Mouse (Mus musculus): ENCODE measurements around the gene Prrxl1. TPM values are rescaled to one million over a fixed set of nuclear protein-coding genes. Genes with fewer than 3 reads are reported as not detected.
A peak's percentile ranks its signal among the peaks of the same experiment; 100 is the strongest.

Prrxl1 gene
- polyA plus RNA-seq, 1 experiment from 2014 or later = 0.22 TPM

DNA sequence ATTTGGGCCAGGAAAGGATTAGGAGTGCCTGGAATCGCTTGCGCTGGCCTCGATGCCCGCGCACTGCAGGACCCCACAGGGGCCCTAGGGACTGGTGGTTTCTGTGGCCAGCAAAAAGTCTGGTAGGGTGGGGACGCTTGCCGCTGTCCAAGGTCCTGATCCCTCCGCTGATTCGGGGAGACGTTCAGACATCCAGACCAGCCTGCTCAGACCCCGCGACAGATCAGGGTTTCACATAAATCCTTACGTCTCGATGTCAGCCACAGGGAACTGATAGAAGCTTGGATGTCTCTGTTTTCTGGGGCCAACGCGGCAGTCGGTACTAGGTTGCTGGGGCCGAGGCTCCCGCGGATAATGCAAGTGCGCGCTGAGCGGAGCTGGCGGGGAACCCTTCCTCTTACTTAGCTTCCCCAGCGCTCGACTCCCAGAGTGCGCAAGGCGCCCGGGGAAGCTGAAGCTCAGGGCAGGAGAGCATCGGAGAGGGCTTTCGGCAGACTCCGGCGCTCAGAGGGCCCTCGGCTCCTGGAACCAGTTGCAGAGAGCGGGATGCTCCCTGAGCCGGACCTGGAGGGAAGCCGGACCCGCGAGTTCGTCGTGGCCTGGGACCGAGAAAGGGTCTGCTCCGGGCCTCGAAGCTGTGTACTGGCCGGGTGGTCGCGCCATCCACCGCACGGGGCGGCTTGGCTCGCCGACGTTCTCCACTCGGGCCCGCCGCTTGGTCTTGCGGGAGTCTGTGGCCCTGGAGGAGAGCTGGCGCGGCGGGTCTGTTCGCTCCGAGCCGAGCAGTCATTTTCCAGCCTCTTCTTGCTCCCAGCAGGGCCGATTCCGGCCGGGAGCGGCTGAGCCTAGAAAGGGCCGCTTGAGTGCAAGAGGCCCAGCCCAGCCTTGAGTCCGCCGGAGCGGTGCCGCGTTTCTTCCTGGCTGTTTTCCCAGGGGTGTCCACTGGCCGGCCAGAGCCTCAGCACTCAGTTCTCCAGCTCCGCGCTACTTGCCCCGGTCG, 1.7 kb upstream of the Prrxl1 start:
- Histone ChIP-seq H3K27ac (no peak overlapping the region), H3K9me3 (replicated peaks) (no peaks in the 10 kb centered on the region), H3K4me2 (peak overlapping the region; percentile 56), H3K9ac (peak overlapping the region; percentile 34; the same call in 1 of the 2 replicates), H3K36me3 (ENCODE audit: poor library complexity, severe bottlenecking) (no peaks in the 10 kb centered on the region), H3K4me3 (peak overlapping the region; percentile 30), H3K27me3 (peaks cover 95% of the 10 kb centered on the region), H3K4me1 (peaks cover 29% of the 10 kb centered on the region)
- WGBS = under 1% methylated on average over 78 of the region's 78 CpGs
- peak; percentile 43 for ATAC-seq

DNA sequence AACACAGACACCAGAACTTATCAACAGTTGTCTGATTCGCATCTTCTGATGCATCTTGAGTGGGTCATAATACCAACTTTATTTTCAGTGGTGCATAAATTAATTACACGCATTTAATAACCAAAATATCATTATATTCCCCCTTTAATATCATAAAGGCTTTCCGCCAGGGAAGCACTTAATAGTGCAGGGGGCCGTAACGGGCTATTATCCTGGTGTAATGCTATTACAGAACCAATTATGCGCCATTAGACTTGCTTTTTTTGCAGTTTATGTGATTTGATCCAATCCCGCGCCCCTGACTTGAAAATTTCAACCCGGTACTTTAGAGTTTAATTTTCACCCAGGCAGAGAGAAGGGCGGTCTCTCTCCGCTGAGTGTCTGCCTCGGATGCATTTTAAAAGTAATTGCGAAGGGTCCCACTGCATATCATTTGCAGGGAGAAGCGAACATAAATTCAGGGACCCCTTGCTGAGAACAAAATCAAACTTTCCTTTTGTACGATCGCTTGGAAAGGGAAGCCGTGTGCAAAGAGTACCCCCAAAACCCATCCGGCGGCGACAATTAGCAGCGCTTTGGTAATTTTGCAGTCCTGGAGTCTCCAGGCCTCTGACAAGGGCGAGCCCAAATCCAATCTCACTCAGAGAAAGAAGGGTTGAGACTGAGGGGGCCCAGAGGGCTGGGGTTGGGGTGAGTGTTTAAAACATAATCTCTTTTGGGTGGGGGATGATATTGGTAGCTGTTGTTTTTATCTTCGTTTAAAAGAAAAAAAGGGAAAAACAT, 579 bp upstream of the Prrxl1 start:
- no peak overlapping the region for H3K9ac ChIP-seq
- H3K27ac ChIP-seq = no peak overlapping the region
- peaks cover 97% of the 10 kb centered on the region for H3K27me3 ChIP-seq
- 4% methylated on average over 23 of the region's 23 CpGs for WGBS
- no peaks in the 10 kb centered on the region for H3K36me3 ChIP-seq (ENCODE audit: poor library complexity, severe bottlenecking)
- no peak for ATAC-seq
- no peaks in the 10 kb centered on the region for H3K9me3 ChIP-seq (replicated peaks)
- peak overlapping the region; percentile 30; the same call in 1 of the 2 replicates for H3K4me3 ChIP-seq
- H3K4me2 ChIP-seq = peak overlapping the region; percentile 59; the same call in 1 of the 2 replicates
- peaks cover 29% of the 10 kb centered on the region for H3K4me1 ChIP-seq

DNA sequence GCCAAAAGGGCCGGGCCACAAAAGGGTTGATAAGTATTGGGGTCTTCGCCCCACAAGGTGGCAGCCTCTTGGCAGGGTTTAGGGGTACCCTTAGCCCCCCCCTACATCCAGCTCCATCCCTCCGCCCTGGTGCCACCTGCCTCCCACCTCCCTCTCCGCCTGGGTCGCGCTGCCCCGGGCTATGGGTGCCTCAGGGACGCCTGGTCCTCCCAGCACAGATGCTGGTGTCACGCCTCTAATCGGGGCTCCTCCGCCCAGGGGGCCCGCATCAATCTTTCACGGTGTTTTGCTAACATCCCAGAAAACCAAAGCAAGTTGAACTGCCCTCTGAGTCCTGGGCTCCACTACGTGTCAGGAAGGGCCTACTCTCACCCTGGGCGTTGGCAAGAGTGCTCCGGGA, 903 bp downstream of the Prrxl1 start:
- H3K4me2 ChIP-seq = peak overlapping the region; percentile 59; the same call in 1 of the 2 replicates
- ATAC-seq = no peak
- H3K27me3 ChIP-seq = peaks cover 87% of the 10 kb centered on the region
- no peaks in the 10 kb centered on the region for H3K36me3 ChIP-seq (ENCODE audit: poor library complexity, severe bottlenecking)
- peaks cover 29% of the 10 kb centered on the region for H3K4me1 ChIP-seq
- WGBS = 3% methylated on average over 16 of the region's 16 CpGs
- no peaks in the 10 kb centered on the region for H3K9me3 ChIP-seq (replicated peaks)
- no peak overlapping the region for H3K27ac ChIP-seq
- no peak overlapping the region for H3K9ac ChIP-seq
- H3K4me3 ChIP-seq = no peak overlapping the region; the same call in 1 of the 2 replicates

DNA sequence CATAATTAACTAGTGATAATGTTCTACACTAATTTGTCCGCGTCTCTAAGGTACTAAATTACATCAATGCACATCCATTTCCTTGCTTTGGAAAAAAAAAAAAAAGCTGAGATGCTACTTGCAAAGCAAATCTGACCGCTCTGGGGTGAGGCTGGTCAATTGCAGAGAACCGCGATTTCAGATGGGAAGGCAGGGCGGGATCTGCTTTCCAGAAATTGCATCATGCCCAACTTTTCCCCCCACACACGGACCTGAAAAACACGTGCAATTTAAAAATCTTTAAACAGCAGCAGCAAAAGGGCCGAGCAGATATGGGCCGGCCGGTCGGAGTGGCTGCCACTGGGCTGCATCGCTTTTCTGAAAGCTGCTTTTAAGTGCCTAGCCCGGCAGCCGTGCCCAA, 6.3 kb downstream of the Prrxl1 start:
- ATAC-seq = no peak

DNA sequence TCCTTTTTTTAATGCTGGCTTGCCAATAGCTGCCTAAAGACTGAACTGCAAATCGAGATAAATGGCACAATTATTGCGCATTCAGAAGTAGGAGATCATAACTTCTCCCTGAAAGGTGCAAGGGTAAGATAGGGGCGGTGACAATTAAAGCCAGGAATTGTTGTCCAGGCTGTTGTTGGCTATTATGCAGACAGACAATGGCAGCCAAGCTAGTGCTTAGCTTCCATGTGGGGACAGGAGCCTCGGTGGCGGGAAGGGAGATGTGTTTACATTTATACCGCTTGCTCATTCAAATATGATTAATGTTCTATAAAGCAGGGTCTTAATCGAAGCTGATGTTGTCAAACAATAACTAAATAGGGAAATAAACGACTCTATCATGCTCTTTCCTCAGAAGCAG, 7.1 kb downstream of the Prrxl1 start:
- ATAC-seq = no peak
- H3K27ac ChIP-seq = no peak overlapping the region
- no peak overlapping the region for H3K9ac ChIP-seq
- no peak overlapping the region for H3K4me2 ChIP-seq
- H3K9me3 ChIP-seq (replicated peaks) = no peaks in the 10 kb centered on the region
- H3K36me3 ChIP-seq (ENCODE audit: poor library complexity, severe bottlenecking) = no peaks in the 10 kb centered on the region
- 51% methylated on average over 8 of the region's 8 CpGs for WGBS
- no peak overlapping the region for H3K4me3 ChIP-seq
- H3K4me1 ChIP-seq = no peaks in the 10 kb centered on the region
- peaks cover 25% of the 10 kb centered on the region for H3K27me3 ChIP-seq

More for the DNA sequence above, 6.3 kb downstream of the Prrxl1 start:
- no peak overlapping the region for H3K9ac ChIP-seq
- H3K27ac ChIP-seq = no peak overlapping the region
- H3K4me3 ChIP-seq = no peak overlapping the region
- 50% methylated on average over 15 of the region's 15 CpGs for WGBS
- H3K9me3 ChIP-seq (replicated peaks) = no peaks in the 10 kb centered on the region
- H3K36me3 ChIP-seq (ENCODE audit: poor library complexity, severe bottlenecking) = no peaks in the 10 kb centered on the region
- no peaks in the 10 kb centered on the region for H3K4me1 ChIP-seq
- H3K4me2 ChIP-seq = no peak overlapping the region
- H3K27me3 ChIP-seq = peaks cover 33% of the 10 kb centered on the region

DNA sequence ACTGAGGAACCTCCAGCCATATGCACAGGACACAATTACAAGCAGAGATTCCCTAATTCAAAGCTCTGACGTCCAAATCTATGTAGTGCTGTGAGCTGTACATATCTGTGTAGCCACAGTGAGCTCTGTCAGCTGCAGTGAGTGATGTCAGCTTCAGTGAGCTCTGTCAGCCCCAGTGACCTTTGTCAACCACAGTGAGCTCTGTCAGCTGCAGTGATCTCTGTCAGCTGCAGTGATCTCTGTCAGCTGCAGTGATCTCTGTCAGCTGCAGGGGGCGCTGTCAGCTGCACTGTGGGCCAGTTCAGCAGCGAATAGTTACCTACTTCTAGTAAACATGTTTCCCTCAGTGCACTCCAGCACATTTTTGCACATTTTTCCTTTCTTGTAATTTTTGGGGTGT, 10.2 kb downstream of the Prrxl1 start:
- Histone ChIP-seq H3K4me1 (no peaks in the 10 kb centered on the region), H3K9me3 (replicated peaks) (no peaks in the 10 kb centered on the region), H3K36me3 (ENCODE audit: poor library complexity, severe bottlenecking) (no peaks in the 10 kb centered on the region), H3K9ac (no peak overlapping the region), H3K4me3 (no peak overlapping the region), H3K27me3 (peaks cover under 1% of the 10 kb centered on the region; the same call in 1 of the 2 replicates), H3K4me2 (no peak overlapping the region), H3K27ac (no peak overlapping the region)
- WGBS = 25% methylated on average over 3 of the region's 3 CpGs
- ATAC-seq = no peak

DNA sequence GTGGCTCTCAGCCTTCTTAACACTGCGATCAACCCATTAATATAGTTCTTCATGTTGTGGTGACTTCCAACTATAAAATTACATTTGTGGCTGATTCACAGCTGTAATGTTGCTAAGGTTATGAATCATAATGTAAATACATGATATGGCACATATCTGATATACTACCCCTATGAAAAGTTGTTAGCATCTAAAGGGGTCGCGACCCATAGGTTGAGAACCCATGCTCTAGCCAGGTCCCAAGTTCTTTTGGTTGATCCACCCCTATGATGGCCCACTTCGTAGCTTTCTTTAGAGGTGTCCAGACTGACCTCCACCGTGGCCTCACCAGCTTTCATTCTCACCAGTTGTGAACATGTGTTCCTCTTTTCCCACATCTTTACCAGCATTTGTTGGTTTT, 18.0 kb downstream of the Prrxl1 start:
- ATAC-seq = no peak
- Histone ChIP-seq H3K27me3 (no peaks in the 10 kb centered on the region), H3K9me3 (replicated peaks) (no peaks in the 10 kb centered on the region), H3K27ac (no peak overlapping the region), H3K4me3 (no peak overlapping the region), H3K9ac (no peak overlapping the region), H3K4me1 (no peaks in the 10 kb centered on the region), H3K36me3 (ENCODE audit: poor library complexity, severe bottlenecking) (no peaks in the 10 kb centered on the region), H3K4me2 (no peak overlapping the region)
- WGBS = 90% methylated on average over 5 of the region's 5 CpGs

DNA sequence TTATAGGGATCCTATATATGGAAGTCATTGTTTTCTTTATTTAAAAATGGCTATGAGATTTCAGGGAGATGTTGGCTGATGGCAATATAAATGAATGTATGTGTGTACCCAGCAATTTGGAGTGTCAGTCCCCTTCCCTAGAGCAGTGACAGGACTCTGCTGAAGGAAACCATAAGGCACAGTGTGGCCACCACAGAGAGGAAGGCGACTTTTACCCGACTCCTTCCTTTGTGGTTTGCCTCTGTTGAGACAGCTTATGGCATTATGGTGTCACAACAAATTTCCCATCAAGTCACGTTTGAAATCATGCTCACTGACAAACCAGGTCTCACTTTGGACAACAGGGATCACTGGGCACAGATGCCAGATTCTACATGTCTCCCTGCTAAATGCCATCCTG, 25.0 kb downstream of the Prrxl1 start:
- Histone ChIP-seq H3K27ac (no peak overlapping the region), H3K4me1 (no peaks in the 10 kb centered on the region), H3K4me3 (no peak overlapping the region), H3K4me2 (no peak overlapping the region), H3K27me3 (no peaks in the 10 kb centered on the region), H3K9me3 (replicated peaks) (no peaks in the 10 kb centered on the region), H3K9ac (no peak overlapping the region), H3K36me3 (ENCODE audit: poor library complexity, severe bottlenecking) (no peaks in the 10 kb centered on the region)
- no peak for ATAC-seq
- 77% methylated on average over 3 of the region's 3 CpGs for WGBS

DNA sequence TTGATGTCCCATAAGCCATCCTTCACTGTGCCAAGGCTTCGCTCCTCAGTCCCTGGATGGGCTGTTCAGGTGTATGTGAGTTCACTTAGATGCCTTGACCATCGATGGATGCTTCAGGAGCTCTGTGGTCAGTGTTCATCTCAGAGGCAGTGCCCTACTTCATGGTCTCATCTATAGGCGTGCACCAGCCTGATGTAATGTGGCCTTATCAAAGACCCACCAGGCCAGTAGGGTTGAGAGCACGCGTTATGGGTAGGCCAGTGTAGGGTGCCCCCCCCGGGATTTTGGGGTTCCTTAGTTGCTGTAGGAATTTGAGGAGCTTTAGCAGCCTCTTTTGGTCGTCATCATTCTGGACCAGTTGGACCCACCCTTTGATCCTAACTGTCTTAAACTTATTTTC, 25.6 kb downstream of the Prrxl1 start:
- H3K4me3 ChIP-seq = no peak overlapping the region
- H3K9me3 ChIP-seq (replicated peaks) = no peaks in the 10 kb centered on the region
- no peak overlapping the region for H3K9ac ChIP-seq
- no peaks in the 10 kb centered on the region for H3K4me1 ChIP-seq
- no peak overlapping the region for H3K4me2 ChIP-seq
- H3K27me3 ChIP-seq = no peaks in the 10 kb centered on the region
- no peak overlapping the region for H3K27ac ChIP-seq
- WGBS = 91% methylated on average over 7 of the region's 7 CpGs
- ATAC-seq = no peak
- no peaks in the 10 kb centered on the region for H3K36me3 ChIP-seq (ENCODE audit: poor library complexity, severe bottlenecking)

DNA sequence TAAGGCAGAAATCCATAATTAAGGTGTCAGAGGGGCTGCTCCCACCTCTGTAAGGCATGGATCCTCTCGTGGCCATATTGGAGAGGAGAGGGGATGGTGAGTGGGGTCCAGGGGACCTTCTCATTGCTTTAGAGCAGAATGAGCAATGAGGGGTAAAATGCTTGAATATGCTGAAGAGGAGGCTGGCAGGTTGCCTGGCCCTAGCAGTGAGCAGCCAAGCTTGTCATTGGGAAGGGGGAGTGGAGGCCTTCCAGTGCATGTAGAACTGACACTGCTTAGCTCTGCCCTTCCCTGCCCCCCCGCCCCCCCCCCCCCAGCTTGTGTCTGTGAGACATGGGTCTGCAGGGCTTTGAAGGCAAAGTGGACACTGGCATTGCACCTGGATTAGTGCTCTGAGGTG, 28.1 kb downstream of the Prrxl1 start:
- ATAC-seq = no peak
- H3K27ac ChIP-seq = no peak overlapping the region
- H3K4me3 ChIP-seq = no peak overlapping the region
- no peak overlapping the region for H3K4me2 ChIP-seq
- WGBS = 33% methylated on average over 2 of the region's 2 CpGs
- H3K27me3 ChIP-seq = no peaks in the 10 kb centered on the region
- no peaks in the 10 kb centered on the region for H3K4me1 ChIP-seq
- no peaks in the 10 kb centered on the region for H3K9me3 ChIP-seq (replicated peaks)
- no peak overlapping the region for H3K9ac ChIP-seq
- H3K36me3 ChIP-seq (ENCODE audit: poor library complexity, severe bottlenecking) = no peaks in the 10 kb centered on the region

DNA sequence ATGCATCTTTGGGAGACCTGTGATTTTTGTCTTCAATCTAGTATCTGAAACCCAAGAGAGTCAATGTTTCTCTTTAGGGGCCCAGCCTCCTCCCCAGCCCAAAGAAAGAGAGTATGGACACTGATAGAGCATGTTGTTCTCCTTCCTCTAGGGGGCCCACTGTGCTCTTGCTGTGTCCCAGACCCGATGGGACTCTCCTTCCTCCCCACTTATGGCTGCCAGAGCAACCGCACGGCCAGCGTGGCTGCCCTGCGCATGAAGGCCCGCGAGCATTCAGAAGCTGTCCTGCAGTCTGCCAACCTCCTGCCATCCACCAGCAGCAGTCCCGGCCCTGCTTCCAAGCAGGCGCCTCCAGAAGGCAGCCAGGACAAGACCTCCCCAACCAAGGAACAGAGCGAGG, 29.4 kb downstream of the Prrxl1 start:
- WGBS = 55% methylated on average over 10 of the region's 10 CpGs
- Histone ChIP-seq H3K4me3 (no peak overlapping the region), H3K36me3 (ENCODE audit: poor library complexity, severe bottlenecking) (no peaks in the 10 kb centered on the region), H3K27ac (no peak overlapping the region), H3K27me3 (no peaks in the 10 kb centered on the region), H3K4me2 (no peak overlapping the region), H3K9ac (no peak overlapping the region), H3K4me1 (no peaks in the 10 kb centered on the region), H3K9me3 (replicated peaks) (no peaks in the 10 kb centered on the region)
- ATAC-seq = no peak

Data from forebrain, embryonic 13.5 days (tissue).